Mouse (Mus musculus) brain, adult 2 months (tissue): ENCODE results near the gene Gpc3.
"Not testable (repeated sequence)": the region's sequence is repeated elsewhere in the genome, so short reads cannot be mapped to it uniquely, and the experiment has no call there.

Experiments used
- DNase-seq: peaks from one replicate; pipeline ENCODE4 v3.0.0; 2011; ENCODE audit warnings: low read depth, low spot score

Gpc3 gene

DNA sequence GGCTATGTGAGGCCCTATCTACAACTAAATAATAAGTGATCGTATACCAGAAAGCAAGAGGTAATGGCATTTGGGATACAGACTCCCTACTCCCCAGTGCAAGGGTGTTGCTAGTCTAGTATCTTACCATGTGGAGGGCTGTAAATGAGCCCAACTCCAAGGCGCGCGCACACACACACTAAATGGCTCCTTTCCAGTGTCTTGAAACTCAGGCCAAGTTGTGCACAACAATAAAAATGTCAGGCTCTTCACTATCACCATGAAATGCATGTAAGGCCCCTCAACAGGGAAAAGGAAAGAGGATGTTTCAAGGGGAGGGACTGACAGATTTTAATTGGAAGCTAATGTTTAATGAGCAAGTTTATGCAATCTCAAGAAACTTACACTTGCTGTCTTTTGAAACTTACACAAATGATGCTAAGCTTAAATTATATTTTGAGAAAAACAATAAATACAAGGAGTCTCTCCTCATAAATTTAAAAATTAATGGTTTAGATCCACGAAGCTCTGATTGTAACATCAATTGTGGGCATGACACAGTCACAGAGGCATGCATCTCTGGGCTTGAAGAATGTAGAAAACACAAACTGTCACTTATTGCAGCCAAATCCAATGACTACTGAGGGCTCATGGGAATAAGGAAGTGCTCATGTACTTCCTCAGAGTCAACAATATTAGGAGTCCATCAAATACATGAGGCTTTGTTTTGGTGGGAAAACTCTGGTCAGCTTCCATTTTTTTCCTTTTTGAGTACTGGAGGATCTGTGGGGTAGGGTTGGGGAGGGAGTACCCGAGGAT, 332.4 kb downstream of the Gpc3 start:
- DNase-seq = no peak

DNA sequence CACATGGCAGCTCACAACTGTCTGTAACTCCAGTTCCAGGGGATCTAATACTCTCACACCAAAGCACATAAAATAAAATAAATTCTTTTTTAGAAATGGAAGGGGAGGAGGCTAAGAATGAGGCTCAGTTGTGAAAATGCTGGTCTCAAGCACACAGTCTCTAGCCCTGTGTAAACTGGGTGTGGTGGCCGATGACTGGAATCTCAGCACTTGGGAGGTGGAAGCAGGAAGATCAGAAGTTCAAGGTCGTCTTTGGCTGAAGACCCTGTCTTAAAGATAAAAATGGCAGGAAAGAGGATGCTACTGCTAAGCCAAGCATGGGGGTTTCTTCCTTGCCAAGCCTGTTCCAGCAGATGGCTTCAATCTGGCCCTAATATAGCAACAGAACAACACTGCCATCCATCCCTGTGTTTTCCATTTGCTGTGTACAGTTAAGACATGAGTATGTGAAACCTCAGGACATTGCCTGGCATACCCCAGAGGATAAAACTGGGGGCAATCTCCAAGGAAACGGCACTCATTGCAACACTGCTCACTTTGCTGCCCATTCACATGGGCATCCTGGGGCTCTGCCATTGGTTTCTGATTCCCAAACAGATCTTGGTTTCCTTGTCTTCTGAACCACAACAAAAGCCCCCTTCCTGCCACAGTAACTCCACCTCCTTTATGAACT, 334.9 kb downstream of the Gpc3 start:
- peak; percentile 10 for DNase-seq

DNA sequence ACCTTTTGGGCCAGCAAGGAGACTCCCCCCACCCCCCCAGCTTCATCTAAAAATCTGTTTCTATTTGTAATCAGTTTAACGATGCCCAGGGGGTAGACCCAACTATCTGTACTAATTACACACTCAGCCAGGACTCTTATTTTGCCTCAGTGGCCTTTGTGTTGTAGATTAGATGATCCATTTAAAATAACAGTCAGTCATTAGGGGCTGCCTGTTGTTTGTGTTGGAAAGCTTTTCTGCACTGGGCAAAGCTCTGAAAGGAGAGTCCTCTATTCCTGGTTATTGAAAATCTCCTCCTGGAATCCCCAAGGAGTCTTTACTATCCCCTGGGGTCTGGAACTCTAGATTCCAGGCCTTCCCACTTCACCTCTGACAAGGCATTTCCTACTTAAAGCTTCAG, 336.2 kb downstream of the Gpc3 start:
- DNase-seq = no peak

DNA sequence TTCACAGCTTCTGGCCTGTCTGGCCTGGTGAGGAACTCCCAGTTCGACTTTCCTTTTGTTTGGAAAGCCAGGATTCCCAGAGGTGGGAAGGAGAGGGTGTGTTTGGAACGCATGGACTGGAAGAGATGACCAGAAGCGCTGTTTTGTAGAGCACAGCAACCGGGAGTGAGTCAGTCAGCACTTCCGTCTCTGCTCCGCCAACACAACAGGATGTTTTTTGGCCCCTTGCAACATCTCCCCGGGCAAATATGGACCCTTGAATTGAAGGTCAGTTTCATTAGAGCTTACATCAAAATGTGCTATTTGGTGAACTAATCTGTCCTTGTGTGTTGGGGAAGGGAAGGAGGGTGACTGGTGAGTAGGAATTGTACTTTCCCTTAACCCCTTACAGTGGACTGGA, 340.7 kb downstream of the Gpc3 start:
- DNase-seq = no peak

DNA sequence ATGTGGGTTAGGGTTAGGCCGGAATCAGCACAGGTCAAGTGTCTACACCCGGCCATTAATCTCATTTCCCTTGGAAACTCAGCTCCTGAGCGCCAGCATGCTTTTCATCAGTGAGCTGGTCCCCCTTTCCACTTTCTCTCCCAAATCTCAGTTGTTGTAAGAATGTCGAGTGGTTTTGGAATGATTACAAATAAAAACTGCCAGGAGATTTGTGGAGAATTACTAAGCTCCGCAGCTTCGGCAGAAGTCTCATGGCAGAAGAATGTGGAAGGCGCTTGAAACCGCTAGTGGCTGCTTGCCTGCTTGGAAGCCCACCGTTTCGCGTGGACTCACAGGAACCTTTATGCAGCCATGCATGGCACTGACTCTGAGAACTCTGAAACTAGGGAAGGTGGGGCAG, 351.8 kb downstream of the Gpc3 start:
- DNase-seq = no peak

DNA sequence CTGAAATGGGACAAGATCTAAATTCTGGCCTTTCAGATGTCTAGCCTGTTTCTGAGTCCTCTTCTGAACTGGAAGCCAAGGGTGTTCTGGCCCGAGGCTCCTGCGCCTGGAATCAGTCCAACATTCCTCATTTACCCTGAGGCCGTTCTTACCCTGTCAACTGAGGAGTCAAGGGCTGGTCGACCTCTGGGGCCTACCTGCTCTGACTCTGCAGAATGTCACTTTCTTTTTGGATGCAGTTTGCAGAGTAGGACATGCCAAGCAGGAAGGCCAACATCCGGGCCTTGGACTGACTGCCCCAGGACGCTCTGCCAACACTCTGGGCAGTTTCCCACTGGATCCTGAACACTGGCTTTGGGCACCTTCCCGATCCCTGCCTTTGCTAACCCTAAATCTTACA, 352.2 kb downstream of the Gpc3 start:
- DNase-seq = no peak

DNA sequence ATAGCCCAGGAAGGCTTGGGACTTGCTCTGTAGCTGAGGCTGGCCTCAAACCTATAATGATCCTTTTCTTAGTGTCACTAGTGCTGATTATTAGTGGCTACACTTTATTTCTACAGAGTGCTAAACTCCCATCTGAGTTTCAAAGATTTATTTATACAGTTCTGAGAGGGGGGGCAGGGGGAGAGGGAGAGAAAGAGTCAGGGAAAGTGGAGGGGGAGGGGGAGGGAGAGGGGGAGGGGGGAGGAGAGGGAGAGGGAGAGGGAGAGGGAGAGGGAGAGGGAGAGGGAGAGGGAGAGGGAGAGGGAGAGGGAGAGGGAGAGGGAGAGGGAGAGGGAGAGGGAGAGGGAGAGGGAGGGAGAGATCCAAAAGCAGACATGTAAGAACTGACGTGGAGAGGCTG, 354.0 kb downstream of the Gpc3 start:
- not testable (repeated sequence) for DNase-seq

DNA sequence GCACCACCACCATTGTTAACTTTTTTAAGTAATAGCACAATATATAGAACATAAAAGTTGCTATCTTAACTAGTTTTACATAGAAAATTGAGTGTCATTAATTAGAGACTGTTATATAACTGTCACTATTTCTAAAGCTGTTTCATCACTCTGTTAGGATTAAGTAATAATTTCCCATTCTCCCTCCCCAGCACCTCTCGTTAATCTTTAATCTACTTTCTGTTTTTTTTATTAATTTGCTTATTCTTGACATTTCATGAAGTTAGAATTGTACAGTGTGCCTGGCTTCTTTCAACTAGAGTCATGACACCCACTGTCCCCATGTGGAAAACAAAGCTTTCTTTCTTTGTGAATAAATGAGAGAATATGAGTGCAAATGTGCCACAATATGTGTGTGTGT, 359.2 kb downstream of the Gpc3 start:
- DNase-seq = no peak

DNA sequence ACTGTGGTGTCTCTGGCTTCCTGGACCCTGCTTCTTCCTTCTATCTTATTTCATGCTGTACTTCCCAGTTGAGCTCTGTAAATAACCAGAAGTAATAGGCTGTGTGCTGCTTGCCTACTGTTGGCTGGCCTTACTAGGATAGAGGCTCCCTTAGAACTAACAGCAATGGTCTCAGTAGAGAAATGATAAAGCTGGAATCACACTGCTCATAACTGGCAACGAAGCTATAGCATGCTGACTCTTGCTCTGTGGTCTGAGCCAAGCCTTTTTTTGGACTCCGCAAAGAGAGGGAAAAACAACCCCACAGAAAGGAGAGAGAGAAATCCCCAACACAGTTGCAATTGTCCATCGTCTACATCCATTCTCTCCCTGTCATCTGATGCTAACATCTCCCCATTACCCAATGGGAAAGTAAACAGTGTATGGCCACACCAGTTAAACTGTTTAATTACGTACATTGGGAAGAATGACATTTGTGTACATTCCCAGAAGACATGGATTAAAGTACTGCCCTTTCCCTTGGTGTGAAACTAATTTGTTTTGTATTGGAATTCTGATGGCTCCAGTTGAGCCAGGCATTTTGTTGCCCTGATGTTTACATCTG, 368.0 kb downstream of the Gpc3 start:
- no peak for DNase-seq

DNA sequence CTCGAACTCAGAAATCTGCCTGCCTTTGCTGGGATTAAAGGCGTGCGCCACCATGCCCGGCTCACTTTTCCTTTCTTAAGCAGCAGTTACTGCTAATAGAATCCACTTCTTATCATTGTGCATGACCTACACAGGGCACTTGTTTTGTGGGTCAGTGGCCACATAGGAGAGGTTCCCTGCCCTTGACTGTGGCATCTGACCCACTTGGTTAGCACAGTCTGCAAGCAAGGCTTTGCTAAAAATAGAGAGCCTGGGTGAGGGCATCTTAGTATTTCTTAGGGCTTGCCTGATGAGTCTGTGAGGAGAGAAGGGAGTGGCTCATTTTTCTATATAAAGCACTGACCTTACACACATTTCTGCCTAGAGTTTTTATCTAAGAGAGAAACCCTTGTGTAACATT, 376.3 kb downstream of the Gpc3 start:
- no peak for DNase-seq

DNA sequence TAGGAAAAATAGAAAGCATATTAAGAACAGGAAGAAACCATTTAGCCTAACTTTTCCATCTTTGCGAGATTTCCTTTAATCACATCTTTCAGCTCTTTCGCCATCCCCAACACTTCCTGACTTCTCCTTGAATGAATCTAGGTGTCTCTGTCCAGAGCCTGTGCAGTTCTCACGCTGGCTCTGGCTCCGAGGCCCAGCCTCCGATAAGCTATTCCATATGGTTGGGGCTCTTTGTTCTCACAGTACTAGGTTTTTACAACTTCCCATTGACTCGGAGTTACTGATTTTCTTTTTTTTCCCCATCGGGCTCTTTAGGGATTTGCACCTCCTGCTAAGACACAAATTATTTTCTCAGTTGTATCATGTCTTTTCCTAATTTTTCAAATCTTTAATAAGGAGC, 381.8 kb downstream of the Gpc3 start:
- no peak for DNase-seq

DNA sequence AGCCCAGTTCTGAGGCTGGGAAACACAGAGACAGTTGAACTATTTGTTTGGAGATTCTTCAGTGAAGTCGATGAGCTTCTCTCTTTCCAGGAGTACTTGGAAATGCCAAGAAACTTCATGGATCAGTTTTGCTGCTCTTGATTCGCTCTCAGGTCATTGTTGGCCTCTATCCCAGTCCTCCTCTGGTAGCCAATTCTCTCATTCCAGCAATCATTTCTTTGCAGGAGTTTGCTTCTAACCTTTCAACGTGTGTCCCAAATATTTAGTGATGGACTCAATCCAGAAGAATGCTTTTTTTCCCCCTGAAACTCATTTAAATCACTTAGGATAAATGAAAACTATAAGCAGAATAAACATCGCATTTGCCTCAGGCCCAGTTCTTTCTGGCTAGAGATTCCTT, 383.0 kb downstream of the Gpc3 start:
- no peak for DNase-seq
